Mouse (Mus musculus): ENCODE data around the gene Oosp1. TPM values are rescaled to one million over a fixed set of nuclear protein-coding genes. Genes with fewer than 3 reads are reported as not detected.

Oosp1 gene
- polyA plus RNA-seq (2016; fragmentation: Nextera tagmentation; extraction: Ambion mirVana): not detected in 2 replicates

- H3K27ac ChIP-seq: no peak within 1 kb of the TSS
- no peaks in the 10 kb centered on the region for H3K27me3 ChIP-seq (ENCODE audit: low read depth, poor library complexity, severe bottlenecking)
- WGBS: 71% methylated on average over 5 of the region's 5 CpGs
- no peak within 1 kb of the TSS for H3K4me3 ChIP-seq
- DNase-seq (ENCODE audit: low spot score): no peak
- no peaks in the 10 kb centered on the region for H3K36me3 ChIP-seq
- H3K4me1 ChIP-seq: no peaks in the 10 kb centered on the region
- H3K9me3 ChIP-seq (replicated peaks): no peaks in the 10 kb centered on the region
Observed at GRCm38 (mm10) chr19:11690839-11691238, at the start of gene Oosp1. Gene Oosp1, minus strand, starts transcription at chr19:11691150.

DNA sequence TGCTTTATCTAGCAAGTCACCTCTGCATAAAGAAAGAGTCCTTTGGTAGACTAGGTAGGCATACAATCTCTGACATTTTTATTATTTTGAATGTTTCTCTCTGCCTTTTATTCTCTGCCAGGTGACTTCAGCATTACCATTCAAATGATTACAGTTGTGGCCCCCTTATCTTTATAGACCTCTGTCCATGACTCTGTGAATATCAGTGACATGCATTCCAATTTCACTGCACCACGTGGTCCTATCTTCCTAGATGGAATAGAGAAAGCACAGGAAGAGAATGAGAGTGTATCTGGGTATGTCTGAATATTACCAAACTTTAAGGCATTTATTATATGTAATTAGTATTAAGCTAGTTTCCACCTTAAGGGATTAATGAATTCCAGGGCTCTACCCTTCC is 45.5 kb upstream of the Oosp1 start:
- no peak overlapping the region for H3K4me3 ChIP-seq
- H3K27me3 ChIP-seq (ENCODE audit: low read depth, poor library complexity, severe bottlenecking): no peaks in the 10 kb centered on the region
- no peaks in the 10 kb centered on the region for H3K36me3 ChIP-seq
- H3K4me1 ChIP-seq: no peaks in the 10 kb centered on the region
- H3K27ac ChIP-seq: no peak overlapping the region
- no peak for DNase-seq (ENCODE audit: low spot score)
- no peaks in the 10 kb centered on the region for H3K9me3 ChIP-seq (replicated peaks)
- WGBS: 49% methylated on average over 1 of the region's 1 CpGs

GRCm38 (mm10) chr19:11730278-11730677 is 39.3 kb upstream of the Oosp1 start:
- H3K27me3 ChIP-seq (ENCODE audit: low read depth, poor library complexity, severe bottlenecking): no peaks in the 10 kb centered on the region
- 86% methylated on average over 1 of the region's 1 CpGs for WGBS
- no peak overlapping the region for H3K4me3 ChIP-seq
- no peaks in the 10 kb centered on the region for H3K9me3 ChIP-seq (replicated peaks)
- H3K36me3 ChIP-seq: no peaks in the 10 kb centered on the region
- H3K27ac ChIP-seq: no peak overlapping the region
- no peak for DNase-seq (ENCODE audit: low spot score)
- no peaks in the 10 kb centered on the region for H3K4me1 ChIP-seq

DNA sequence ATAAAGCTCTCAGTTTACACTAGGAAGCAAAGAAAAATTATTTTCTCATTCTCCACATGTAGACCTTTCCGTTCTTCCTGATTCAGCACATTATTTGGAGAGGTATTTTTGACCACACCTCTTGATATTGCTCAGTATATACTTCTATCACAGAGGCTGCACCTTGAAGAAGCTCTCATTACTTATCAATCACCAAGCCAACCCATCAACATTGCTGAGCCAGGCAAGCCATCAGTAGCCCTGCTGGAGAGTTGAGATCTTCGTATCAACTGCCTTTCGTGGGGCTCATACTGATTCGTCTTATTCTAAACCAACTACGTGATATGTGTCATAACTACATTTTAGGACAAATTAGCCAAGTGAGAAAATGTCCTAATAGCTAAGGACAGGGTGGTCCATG is 36.4 kb upstream of the Oosp1 start:
- no peaks in the 10 kb centered on the region for H3K27me3 ChIP-seq (ENCODE audit: low read depth, poor library complexity, severe bottlenecking)
- H3K36me3 ChIP-seq: no peaks in the 10 kb centered on the region
- H3K4me3 ChIP-seq: no peak overlapping the region
- WGBS: 92% methylated on average over 5 of the region's 5 CpGs
- H3K4me1 ChIP-seq: no peaks in the 10 kb centered on the region
- no peak overlapping the region for H3K27ac ChIP-seq
- no peaks in the 10 kb centered on the region for H3K9me3 ChIP-seq (replicated peaks)
- no peak for DNase-seq (ENCODE audit: low spot score)

DNA sequence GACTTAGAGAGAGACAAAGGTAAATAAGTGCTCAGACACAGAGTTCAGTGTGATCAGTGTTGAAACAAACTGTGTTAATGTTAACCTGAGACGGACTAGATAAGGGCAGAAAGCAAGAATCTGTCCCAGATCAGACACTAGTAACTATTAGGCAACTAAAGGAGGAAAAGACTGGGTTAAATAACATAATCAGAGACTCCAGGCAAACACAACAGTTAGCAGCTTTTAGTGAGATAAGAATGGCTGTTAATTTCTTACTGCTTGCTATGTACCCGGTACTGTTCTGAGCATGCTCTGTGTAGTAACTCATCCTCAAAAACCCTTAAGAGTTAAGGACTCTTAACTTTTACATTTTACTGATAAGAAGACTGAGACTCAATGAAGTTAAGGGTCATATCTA is 35.0 kb upstream of the Oosp1 start:
- 98% methylated on average over 2 of the region's 2 CpGs for WGBS
- H3K4me3 ChIP-seq: no peak overlapping the region
- no peak overlapping the region for H3K27ac ChIP-seq
- no peaks in the 10 kb centered on the region for H3K9me3 ChIP-seq (replicated peaks)
- H3K4me1 ChIP-seq: no peaks in the 10 kb centered on the region
- DNase-seq (ENCODE audit: low spot score): no peak
- no peaks in the 10 kb centered on the region for H3K36me3 ChIP-seq
- H3K27me3 ChIP-seq (ENCODE audit: low read depth, poor library complexity, severe bottlenecking): no peaks in the 10 kb centered on the region

DNA sequence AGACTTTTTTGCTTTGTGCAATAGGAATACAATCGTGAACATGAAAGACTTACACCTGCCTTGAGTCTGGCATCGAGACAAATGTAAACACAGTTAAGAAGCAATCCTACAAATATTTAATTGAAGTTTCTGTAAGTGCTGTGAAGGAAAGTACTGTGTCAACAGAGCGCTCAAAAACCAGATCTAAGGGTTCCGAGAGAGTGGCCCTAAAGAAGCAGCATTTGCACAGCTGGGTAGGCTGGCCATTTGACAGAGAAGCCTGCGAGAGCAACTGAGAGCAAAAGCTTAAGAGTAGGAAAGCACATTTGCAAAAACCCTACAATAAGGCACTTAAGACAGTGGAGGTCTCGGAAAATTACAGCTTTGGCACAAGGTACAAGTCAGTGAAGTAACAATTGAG is 33.3 kb upstream of the Oosp1 start:
- H3K27me3 ChIP-seq (ENCODE audit: low read depth, poor library complexity, severe bottlenecking): no peaks in the 10 kb centered on the region
- no peaks in the 10 kb centered on the region for H3K36me3 ChIP-seq
- no peaks in the 10 kb centered on the region for H3K9me3 ChIP-seq (replicated peaks)
- no peak overlapping the region for H3K27ac ChIP-seq
- DNase-seq (ENCODE audit: low spot score): no peak
- H3K4me1 ChIP-seq: no peaks in the 10 kb centered on the region
- 86% methylated on average over 6 of the region's 6 CpGs for WGBS
- H3K4me3 ChIP-seq: no peak overlapping the region

DNA sequence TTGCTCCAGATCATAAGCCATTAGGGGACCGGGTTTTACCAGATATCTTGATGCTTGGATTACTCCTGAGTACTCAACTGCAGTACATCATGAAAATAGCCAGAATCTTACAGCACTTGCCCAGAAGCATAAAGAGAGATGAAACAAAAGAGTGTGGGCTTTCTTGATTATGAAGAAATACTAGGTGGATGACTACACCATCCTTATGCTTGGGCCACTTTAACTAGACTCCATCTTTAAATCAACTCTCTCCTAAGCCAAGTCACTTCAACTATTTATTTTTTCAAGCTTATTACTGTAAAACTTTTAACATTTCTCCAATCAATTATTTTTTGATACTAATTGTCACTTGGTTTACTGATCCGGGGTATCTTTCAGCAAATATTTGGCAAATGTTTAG is 32.9 kb upstream of the Oosp1 start:
- Histone ChIP-seq H3K4me1 (no peaks in the 10 kb centered on the region), H3K36me3 (no peaks in the 10 kb centered on the region), H3K27me3 (ENCODE audit: low read depth, poor library complexity, severe bottlenecking) (no peaks in the 10 kb centered on the region), H3K27ac (no peak overlapping the region), H3K9me3 (replicated peaks) (no peaks in the 10 kb centered on the region), H3K4me3 (no peak overlapping the region)
- no peak for DNase-seq (ENCODE audit: low spot score)
- WGBS: 90% methylated on average over 2 of the region's 2 CpGs

- no peaks in the 10 kb centered on the region for H3K36me3 ChIP-seq
- H3K27ac ChIP-seq: no peak overlapping the region
- no peaks in the 10 kb centered on the region for H3K4me1 ChIP-seq
- no peaks in the 10 kb centered on the region for H3K9me3 ChIP-seq (replicated peaks)
- 93% methylated on average over 3 of the region's 3 CpGs for WGBS
- DNase-seq (ENCODE audit: low spot score): no peak
- no peak overlapping the region for H3K4me3 ChIP-seq
- H3K27me3 ChIP-seq (ENCODE audit: low read depth, poor library complexity, severe bottlenecking): no peaks in the 10 kb centered on the region
Observed at GRCm38 (mm10) chr19:11720071-11720470, 29.1 kb upstream of the Oosp1 start.

DNA sequence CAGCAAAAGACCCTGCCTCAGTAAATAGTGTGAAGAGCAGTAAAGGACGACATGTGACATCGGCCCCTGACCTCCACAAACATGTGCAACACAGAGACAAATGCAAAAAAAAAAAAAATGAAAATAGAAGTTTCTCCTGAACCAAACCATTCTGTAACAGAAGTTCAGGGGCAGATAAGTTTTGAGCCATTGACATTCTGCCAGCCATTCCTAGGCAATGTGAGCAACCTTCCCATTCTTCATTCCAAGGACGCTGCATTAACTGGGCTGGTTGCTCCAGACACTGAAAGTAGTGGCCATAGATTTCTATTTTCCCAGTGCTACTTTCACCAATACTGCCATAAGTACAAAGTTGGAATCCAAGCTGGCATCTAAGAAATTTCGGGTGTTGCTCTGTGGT is 21.5 kb upstream of the Oosp1 start:
- H3K27ac ChIP-seq: no peak overlapping the region
- H3K9me3 ChIP-seq (replicated peaks): no peaks in the 10 kb centered on the region
- no peak overlapping the region for H3K4me3 ChIP-seq
- no peaks in the 10 kb centered on the region for H3K27me3 ChIP-seq (ENCODE audit: low read depth, poor library complexity, severe bottlenecking)
- DNase-seq (ENCODE audit: low spot score): no peak
- H3K36me3 ChIP-seq: no peaks in the 10 kb centered on the region
- whole genome bisulfite sequencing: 88% methylated on average over 4 of the region's 4 CpGs
- no peaks in the 10 kb centered on the region for H3K4me1 ChIP-seq

DNA sequence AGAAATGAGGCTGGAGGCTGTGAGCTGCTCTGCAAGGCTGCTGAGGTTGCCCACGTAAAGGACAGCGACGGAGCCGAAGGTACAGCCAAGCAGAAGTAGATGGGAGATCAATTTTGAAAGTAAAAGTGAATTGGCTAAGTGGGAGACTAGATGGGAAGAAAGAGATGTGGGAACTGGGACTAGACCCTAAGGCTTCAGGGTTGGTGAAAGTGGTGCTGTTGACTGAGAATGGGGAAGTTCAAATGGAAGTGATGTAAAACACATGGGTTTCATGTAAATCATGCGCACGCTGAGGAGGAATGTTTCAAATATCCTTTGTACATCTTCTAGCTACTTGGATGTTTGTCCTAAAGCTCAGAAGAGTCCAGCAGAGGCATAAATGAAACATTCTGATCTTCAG is 7.4 kb upstream of the Oosp1 start:
- no peak for DNase-seq (ENCODE audit: low spot score)
- Histone ChIP-seq H3K36me3 (no peaks in the 10 kb centered on the region), H3K27me3 (ENCODE audit: low read depth, poor library complexity, severe bottlenecking) (no peaks in the 10 kb centered on the region), H3K9me3 (replicated peaks) (no peaks in the 10 kb centered on the region), H3K4me3 (no peak overlapping the region), H3K4me1 (no peaks in the 10 kb centered on the region), H3K27ac (no peak overlapping the region)
- 94% methylated on average over 6 of the region's 6 CpGs for WGBS

- 84% methylated on average over 2 of the region's 2 CpGs for WGBS
- Histone ChIP-seq H3K4me1 (no peaks in the 10 kb centered on the region), H3K36me3 (no peaks in the 10 kb centered on the region), H3K9me3 (replicated peaks) (no peaks in the 10 kb centered on the region), H3K27me3 (ENCODE audit: low read depth, poor library complexity, severe bottlenecking) (no peaks in the 10 kb centered on the region), H3K4me3 (no peak within 1 kb of the TSS), H3K27ac (no peak within 1 kb of the TSS)
- DNase-seq (ENCODE audit: low spot score): no peak
Observed at GRCm38 (mm10) chr19:11696755-11697154, 5.8 kb upstream of the Oosp1 start, which contains the start of gene Oosp3. Gene Oosp3, plus strand, starts transcription at chr19:11697055.

DNA sequence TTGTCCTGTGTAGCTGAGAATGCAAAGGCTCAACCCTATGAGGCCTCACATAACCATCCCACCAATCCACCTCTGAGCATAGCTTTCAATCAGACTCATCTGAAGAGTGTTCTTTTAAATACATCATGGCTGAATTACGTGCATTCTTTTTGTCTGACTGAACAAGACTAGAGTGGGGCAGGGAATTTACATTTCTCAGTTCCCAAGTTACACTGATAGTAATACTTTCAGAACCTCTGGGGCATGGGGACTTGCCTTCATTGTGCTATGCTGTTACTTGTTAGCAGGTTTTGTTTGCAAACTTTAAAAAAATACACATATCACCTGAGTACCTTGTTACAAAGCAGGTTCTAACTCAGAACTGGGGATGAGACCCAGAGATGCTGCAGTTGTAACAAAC is 504 bp upstream of the Oosp1 start:
- H3K4me3 ChIP-seq: no peak overlapping the region
- no peaks in the 10 kb centered on the region for H3K4me1 ChIP-seq
- DNase-seq (ENCODE audit: low spot score): no peak
- 76% methylated on average over 1 of the region's 1 CpGs for WGBS
- H3K9me3 ChIP-seq (replicated peaks): no peaks in the 10 kb centered on the region
- no peaks in the 10 kb centered on the region for H3K36me3 ChIP-seq
- no peaks in the 10 kb centered on the region for H3K27me3 ChIP-seq (ENCODE audit: low read depth, poor library complexity, severe bottlenecking)
- H3K27ac ChIP-seq: no peak overlapping the region

DNA sequence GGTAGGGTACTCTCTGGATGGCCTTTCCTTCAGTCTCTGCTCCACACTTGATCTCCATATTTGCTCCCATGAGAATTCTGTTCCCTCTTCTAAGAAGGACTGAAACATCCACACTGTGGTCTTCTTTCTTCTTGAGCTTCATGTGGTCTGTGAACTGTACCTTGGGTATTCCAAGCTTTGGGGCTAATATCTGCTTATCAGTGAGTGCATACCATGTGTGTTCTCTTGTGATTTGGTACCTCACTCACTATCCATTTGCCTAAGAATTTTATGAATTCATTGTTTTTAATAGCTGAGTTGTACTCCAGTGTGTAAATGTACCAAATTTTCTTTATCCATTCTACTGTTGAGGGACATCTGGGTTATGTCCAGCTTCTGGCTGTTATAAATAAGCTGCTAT is 29.4 kb downstream of the Oosp1 start:
- no peaks in the 10 kb centered on the region for H3K36me3 ChIP-seq
- DNase-seq (ENCODE audit: low spot score): no peak
- no peak overlapping the region for H3K27ac ChIP-seq
- H3K9me3 ChIP-seq (replicated peaks): no peaks in the 10 kb centered on the region
- no peaks in the 10 kb centered on the region for H3K4me1 ChIP-seq
- H3K4me3 ChIP-seq: no peak overlapping the region
- no peaks in the 10 kb centered on the region for H3K27me3 ChIP-seq (ENCODE audit: low read depth, poor library complexity, severe bottlenecking)

GRCm38 (mm10) chr19:11660459-11660858 is 30.5 kb downstream of the Oosp1 start, which contains the start of gene Oosp2:
Gene Oosp2, minus strand, starts transcription at chr19:11660559.
- no peaks in the 10 kb centered on the region for H3K27me3 ChIP-seq (ENCODE audit: low read depth, poor library complexity, severe bottlenecking)
- 94% methylated on average over 5 of the region's 5 CpGs for WGBS

More at GRCm38 (mm10) chr19:11660459-11660858, 30.5 kb downstream of the Oosp1 start, which contains the start of gene Oosp2:
- DNase-seq (ENCODE audit: low spot score): no peak
- no peak within 1 kb of the TSS for H3K4me3 ChIP-seq
- H3K9me3 ChIP-seq (replicated peaks): no peaks in the 10 kb centered on the region
- H3K27ac ChIP-seq: no peak within 1 kb of the TSS
- no peaks in the 10 kb centered on the region for H3K4me1 ChIP-seq
- H3K36me3 ChIP-seq: no peaks in the 10 kb centered on the region
